Mouse (Mus musculus): ENCODE measurements around the gene Ube2k. TPM values are rescaled to one million over a fixed set of nuclear protein-coding genes. Genes with fewer than 3 reads are reported as not detected.
A peak's percentile ranks its signal among the peaks of the same experiment; 100 is the strongest.

Ube2k gene
- polyA plus RNA-seq, 1 experiment from 2014 or later = 132 TPM

GRCm38 (mm10) chr5:65592421-65592820, 55.4 kb downstream of the Ube2k start:
- no peak for TF ChIP-seq CTCF (IDR thresholded peaks at IDR 0.05; ENCODE audit: low read depth)
- no peak overlapping the region for H3K4me3 ChIP-seq (ENCODE audit: low read depth, low read length)
- ATAC-seq (ENCODE audit: insufficient read depth) = no peak
- H3K27ac ChIP-seq (ENCODE audit: low read depth) = no peak overlapping the region
- no peak overlapping the region for H3K4me2 ChIP-seq
- H3K4me1 ChIP-seq (ENCODE audit: insufficient read depth) = no peaks in the 10 kb centered on the region
- H3K9me3 ChIP-seq (ENCODE audit: low read depth, low read length) = no peaks in the 10 kb centered on the region
- 89% methylated on average over 2 of the region's 2 CpGs for WGBS
- H3K27me3 ChIP-seq (ENCODE audit: insufficient read depth, low read length) = no peaks in the 10 kb centered on the region
- H3K36me3 ChIP-seq (ENCODE audit: insufficient read depth) = peaks cover 67% of the 10 kb centered on the region
- DNase-seq = no peak
- no peak overlapping the region for H3K9ac ChIP-seq

- peaks cover 43% of the 10 kb centered on the region for H3K36me3 ChIP-seq (ENCODE audit: insufficient read depth)
- no peaks in the 10 kb centered on the region for H3K4me1 ChIP-seq (ENCODE audit: insufficient read depth)
- 87% methylated on average over 7 of the region's 7 CpGs for WGBS
- H3K9me3 ChIP-seq (ENCODE audit: low read depth, low read length) = no peaks in the 10 kb centered on the region
- DNase-seq (no peak), ATAC-seq (ENCODE audit: insufficient read depth) (no peak)
- no peak overlapping the region for H3K4me2 ChIP-seq
- H3K4me3 ChIP-seq (ENCODE audit: low read depth, low read length) = no peak overlapping the region
- H3K27ac ChIP-seq (ENCODE audit: low read depth) = no peak overlapping the region
- no peak for TF ChIP-seq CTCF (IDR thresholded peaks at IDR 0.05; ENCODE audit: low read depth)
- H3K9ac ChIP-seq = no peak overlapping the region
- no peaks in the 10 kb centered on the region for H3K27me3 ChIP-seq (ENCODE audit: insufficient read depth, low read length)
These were observed 62.6 kb downstream of the Ube2k start for GRCm38 (mm10) chr5:65599681-65600080.

- H3K4me3 ChIP-seq (ENCODE audit: low read depth, low read length) = no peak overlapping the region
- H3K36me3 ChIP-seq (ENCODE audit: insufficient read depth) = peaks cover 39% of the 10 kb centered on the region
- no peaks in the 10 kb centered on the region for H3K27me3 ChIP-seq (ENCODE audit: insufficient read depth, low read length)
- WGBS = 86% methylated on average over 1 of the region's 1 CpGs
- no peaks in the 10 kb centered on the region for H3K9me3 ChIP-seq (ENCODE audit: low read depth, low read length)
- DNase-seq (no peak), ATAC-seq (ENCODE audit: insufficient read depth) (no peak)
- H3K4me1 ChIP-seq (ENCODE audit: insufficient read depth) = no peaks in the 10 kb centered on the region
- no peak for TF ChIP-seq CTCF (IDR thresholded peaks at IDR 0.05; ENCODE audit: low read depth)
- no peak overlapping the region for H3K9ac ChIP-seq
- no peak overlapping the region for H3K27ac ChIP-seq (ENCODE audit: low read depth)
- H3K4me2 ChIP-seq = no peak overlapping the region
These were observed 69.8 kb downstream of the Ube2k start for GRCm38 (mm10) chr5:65606820-65607219.

GRCm38 (mm10) chr5:65609769-65610168, 72.7 kb downstream of the Ube2k start:
- Histone ChIP-seq H3K9me3 (ENCODE audit: low read depth, low read length) (no peaks in the 10 kb centered on the region), H3K4me3 (ENCODE audit: low read depth, low read length) (no peak overlapping the region), H3K4me2 (no peak overlapping the region), H3K4me1 (ENCODE audit: insufficient read depth) (no peaks in the 10 kb centered on the region), H3K27ac (ENCODE audit: low read depth) (no peak overlapping the region), H3K9ac (no peak overlapping the region), H3K36me3 (ENCODE audit: insufficient read depth) (peaks cover 50% of the 10 kb centered on the region), H3K27me3 (ENCODE audit: insufficient read depth, low read length) (no peaks in the 10 kb centered on the region)
- no peak for ATAC-seq (ENCODE audit: insufficient read depth)
- peak; percentile 36 for DNase-seq
- TF ChIP-seq CTCF (IDR thresholded peaks at IDR 0.05; ENCODE audit: low read depth) = no peak
- WGBS = 75% methylated on average over 5 of the region's 5 CpGs

- no peak overlapping the region for H3K27ac ChIP-seq (ENCODE audit: low read depth)
- ATAC-seq (ENCODE audit: insufficient read depth) (no peak), DNase-seq (no peak)
- WGBS = 80% methylated on average over 4 of the region's 4 CpGs
- no peak overlapping the region for H3K4me2 ChIP-seq
- no peaks in the 10 kb centered on the region for H3K27me3 ChIP-seq (ENCODE audit: insufficient read depth, low read length)
- peaks cover 58% of the 10 kb centered on the region for H3K36me3 ChIP-seq (ENCODE audit: insufficient read depth)
- no peak overlapping the region for H3K9ac ChIP-seq
- H3K4me1 ChIP-seq (ENCODE audit: insufficient read depth) = no peaks in the 10 kb centered on the region
- H3K9me3 ChIP-seq (ENCODE audit: low read depth, low read length) = no peaks in the 10 kb centered on the region
- no peak for TF ChIP-seq CTCF (IDR thresholded peaks at IDR 0.05; ENCODE audit: low read depth)
- no peak overlapping the region for H3K4me3 ChIP-seq (ENCODE audit: low read depth, low read length)
These were observed 73.5 kb downstream of the Ube2k start for GRCm38 (mm10) chr5:65610541-65610940.

- H3K4me1 ChIP-seq (ENCODE audit: insufficient read depth) = no peaks in the 10 kb centered on the region
- H3K9me3 ChIP-seq (ENCODE audit: low read depth, low read length) = no peaks in the 10 kb centered on the region
- H3K27ac ChIP-seq (ENCODE audit: low read depth) = no peak overlapping the region
- H3K36me3 ChIP-seq (ENCODE audit: insufficient read depth) = peaks cover 71% of the 10 kb centered on the region
- H3K4me2 ChIP-seq = no peak overlapping the region
- no peak overlapping the region for H3K9ac ChIP-seq
- TF ChIP-seq CTCF (IDR thresholded peaks at IDR 0.05; ENCODE audit: low read depth) = no peak
- H3K27me3 ChIP-seq (ENCODE audit: insufficient read depth, low read length) = no peaks in the 10 kb centered on the region
- no peak for ATAC-seq (ENCODE audit: insufficient read depth)
- H3K4me3 ChIP-seq (ENCODE audit: low read depth, low read length) = no peak overlapping the region
- DNase-seq = no peak
- 76% methylated on average over 9 of the region's 9 CpGs for WGBS
These were observed 76.3 kb downstream of the Ube2k start for GRCm38 (mm10) chr5:65613152-65613924.

GRCm38 (mm10) chr5:65624340-65624739, 87.3 kb downstream of the Ube2k start:
- Histone ChIP-seq H3K4me3 (ENCODE audit: low read depth, low read length) (no peak overlapping the region), H3K4me1 (ENCODE audit: insufficient read depth) (no peaks in the 10 kb centered on the region), H3K9ac (no peak overlapping the region), H3K4me2 (no peak overlapping the region), H3K9me3 (ENCODE audit: low read depth, low read length) (no peaks in the 10 kb centered on the region), H3K36me3 (ENCODE audit: insufficient read depth) (peaks cover 75% of the 10 kb centered on the region), H3K27me3 (ENCODE audit: insufficient read depth, low read length) (no peaks in the 10 kb centered on the region), H3K27ac (ENCODE audit: low read depth) (no peak overlapping the region)
- ATAC-seq (ENCODE audit: insufficient read depth) (no peak), DNase-seq (no peak)
- no peak for TF ChIP-seq CTCF (IDR thresholded peaks at IDR 0.05; ENCODE audit: low read depth)

Measured in lung, embryonic 14.5 days (tissue).